Mouse (Mus musculus) hindbrain, embryonic 12.5 days (tissue): ENCODE results near the gene Hoxa7. TPM values are rescaled to one million over a fixed set of nuclear protein-coding genes. Genes with fewer than 3 reads are reported as not detected.

Experiments used
- ATAC-seq: fragments of 200-750 bp; cut with Nextera tagmentation; 2 replicates; pipeline ENCODE4 v1.8.0; 2017; ENCODE audit warnings: moderate TSS enrichment; ENCODE audit not compliant: low FRiP score
- H3K27ac ChIP-seq: fragments of 300-500 bp; sonication (generic); 2 replicates; pipeline ENCODE4 v1.5.1; 2016; ENCODE audit warnings: mild to moderate bottlenecking
- H3K27me3 ChIP-seq: fragments of 300-500 bp; sonication (generic); 2 replicates; pipeline ENCODE4 v1.6.1; 2016; ENCODE audit warnings: mild to moderate bottlenecking
- H3K36me3 ChIP-seq: fragments of 300-500 bp; sonication (generic); 2 replicates; pipeline ENCODE4 v1.6.1; 2016; ENCODE audit warnings: mild to moderate bottlenecking
- H3K4me1 ChIP-seq: fragments of 300-500 bp; sonication (generic); 2 replicates; pipeline ENCODE4 v1.6.1; 2016
- H3K4me2 ChIP-seq: fragments of 300-500 bp; sonication (generic); replicated peaks from 2 replicates; pipeline ENCODE4 v1.6.1; 2016; ENCODE audit warnings: mild to moderate bottlenecking
- H3K4me3 ChIP-seq: fragments of 300-500 bp; sonication (generic); 2 replicates; pipeline ENCODE4 v1.5.1; 2016; ENCODE audit warnings: mild to moderate bottlenecking
- H3K9ac ChIP-seq: fragments of 300-500 bp; sonication (generic); 2 replicates; pipeline ENCODE4 v1.6.1; 2016; ENCODE audit warnings: mild to moderate bottlenecking, moderate library complexity
- H3K9me3 ChIP-seq: fragments of 300-500 bp; sonication (generic); replicated peaks from 2 replicates; pipeline ENCODE4 v1.6.1; 2016; ENCODE audit warnings: mild to moderate bottlenecking
- WGBS: fragments of 180-500 bp; shearing (Covaris S2); methylation state at CpG from one replicate; pipeline ENCODE4 v1.1.7; 2016; 5-methylcytosine and 5-hydroxymethylcytosine counted together
- polyA plus RNA-seq: library from polyadenylated mRNA; unstranded; fragments of >200 nt; fragmentation: Nextera tagmentation; extraction: Ambion mirVana; gene quantifications from 2 replicates; pipeline ENCODE4 v1.2.1, GENCODE M21; 2016

Gene Hoxa7
- polyA plus RNA-seq, 1 experiment from 2014 or later, result 0.79 TPM

DNA sequence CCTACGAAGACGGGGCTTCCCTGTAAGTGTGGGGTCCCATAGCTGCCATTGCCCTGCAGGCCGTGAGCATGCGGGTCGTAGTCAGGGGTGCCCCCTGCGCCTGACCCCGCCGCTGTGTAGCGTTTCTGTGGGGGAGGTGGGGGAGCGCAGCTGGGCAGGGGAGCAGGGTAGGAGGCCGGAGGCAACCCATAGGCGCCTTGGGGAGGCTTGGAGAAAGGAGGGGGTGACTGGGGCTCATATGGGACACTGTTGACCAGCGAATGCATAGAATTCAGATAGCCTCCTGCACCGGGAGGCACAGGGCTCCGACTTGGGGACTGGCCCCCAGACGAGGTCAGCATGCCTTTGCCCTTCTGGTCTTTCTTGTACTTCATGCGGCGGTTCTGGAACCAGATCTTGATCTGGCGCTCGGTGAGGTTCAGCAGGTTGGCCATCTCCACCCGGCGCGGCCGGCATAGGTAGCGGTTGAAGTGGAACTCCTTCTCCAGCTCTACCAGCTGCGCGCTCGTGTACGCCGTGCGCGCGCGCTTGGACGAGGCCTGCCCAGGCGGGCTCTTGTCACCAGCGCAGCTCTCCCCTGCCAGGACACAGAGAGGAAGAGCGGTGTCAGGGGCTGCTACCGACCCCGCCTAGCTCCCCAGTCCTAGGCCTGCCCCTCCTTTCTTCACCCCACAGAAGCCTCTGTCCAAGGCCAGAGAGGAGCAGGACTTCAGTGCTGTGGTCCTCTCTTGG lies 51.3 kb downstream of the Hoxa7 start:
- no peaks in the 10 kb centered on the region for H3K9me3 ChIP-seq
- 1% methylated on average over 40 of the region's 40 CpGs for WGBS
- ATAC-seq, result 0 out of 2 replicates have a peak, but pooled peaks have one; percentile 5
- peak overlapping the region; percentile 97 for H3K9ac ChIP-seq
- H3K36me3 ChIP-seq, result no peaks in the 10 kb centered on the region
- peak overlapping the region; percentile 88 for H3K4me2 ChIP-seq
- peak overlapping the region; percentile 66 for H3K4me3 ChIP-seq
- peaks cover 27% of the 10 kb centered on the region for H3K4me1 ChIP-seq
- peaks cover 72% of the 10 kb centered on the region for H3K27me3 ChIP-seq
- H3K27ac ChIP-seq, result peak overlapping the region; percentile 99

DNA sequence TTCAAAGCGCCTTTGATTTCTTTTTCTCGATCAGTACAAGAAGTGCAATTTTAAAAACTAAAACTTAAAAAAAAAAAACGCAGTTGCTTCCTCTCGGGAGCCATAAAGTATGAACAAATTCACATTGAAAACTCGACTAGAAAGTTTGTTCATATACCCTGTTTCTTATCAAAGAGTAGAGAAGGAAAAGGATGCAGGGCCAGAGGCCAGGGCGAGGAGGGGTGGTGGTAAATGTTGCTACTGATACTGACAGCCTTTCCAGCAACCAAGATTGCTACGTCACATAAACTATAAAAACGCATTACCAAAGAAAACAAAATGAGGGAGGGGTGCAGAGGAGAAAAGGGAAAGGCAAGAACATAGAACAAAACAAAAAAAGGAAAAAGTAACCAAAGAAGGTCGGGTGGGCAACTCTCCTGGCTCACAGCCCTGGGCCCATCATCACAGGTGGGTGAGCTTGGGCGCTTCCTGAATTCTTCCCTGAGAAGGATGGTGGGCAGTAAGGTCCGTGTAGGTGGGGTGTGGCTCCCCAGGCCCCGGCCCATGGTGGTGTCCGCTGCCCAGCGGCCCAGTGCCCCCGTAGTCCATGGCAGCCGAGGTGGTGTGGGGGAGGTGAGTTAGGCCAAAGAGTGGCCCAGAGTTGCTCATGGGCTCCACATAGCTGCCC lies 52.0 kb downstream of the Hoxa7 start:
- H3K9ac ChIP-seq, result peak overlapping the region; percentile 97
- H3K4me2 ChIP-seq, result peak overlapping the region; percentile 88
- ATAC-seq, result no peak
- peaks cover 71% of the 10 kb centered on the region for H3K27me3 ChIP-seq
- peak overlapping the region; percentile 66 for H3K4me3 ChIP-seq
- H3K36me3 ChIP-seq, result no peaks in the 10 kb centered on the region
- peak overlapping the region; percentile 99 for H3K27ac ChIP-seq
- WGBS, result 6% methylated on average over 16 of the region's 16 CpGs
- H3K9me3 ChIP-seq, result no peaks in the 10 kb centered on the region
- H3K4me1 ChIP-seq, result peaks cover 27% of the 10 kb centered on the region

DNA sequence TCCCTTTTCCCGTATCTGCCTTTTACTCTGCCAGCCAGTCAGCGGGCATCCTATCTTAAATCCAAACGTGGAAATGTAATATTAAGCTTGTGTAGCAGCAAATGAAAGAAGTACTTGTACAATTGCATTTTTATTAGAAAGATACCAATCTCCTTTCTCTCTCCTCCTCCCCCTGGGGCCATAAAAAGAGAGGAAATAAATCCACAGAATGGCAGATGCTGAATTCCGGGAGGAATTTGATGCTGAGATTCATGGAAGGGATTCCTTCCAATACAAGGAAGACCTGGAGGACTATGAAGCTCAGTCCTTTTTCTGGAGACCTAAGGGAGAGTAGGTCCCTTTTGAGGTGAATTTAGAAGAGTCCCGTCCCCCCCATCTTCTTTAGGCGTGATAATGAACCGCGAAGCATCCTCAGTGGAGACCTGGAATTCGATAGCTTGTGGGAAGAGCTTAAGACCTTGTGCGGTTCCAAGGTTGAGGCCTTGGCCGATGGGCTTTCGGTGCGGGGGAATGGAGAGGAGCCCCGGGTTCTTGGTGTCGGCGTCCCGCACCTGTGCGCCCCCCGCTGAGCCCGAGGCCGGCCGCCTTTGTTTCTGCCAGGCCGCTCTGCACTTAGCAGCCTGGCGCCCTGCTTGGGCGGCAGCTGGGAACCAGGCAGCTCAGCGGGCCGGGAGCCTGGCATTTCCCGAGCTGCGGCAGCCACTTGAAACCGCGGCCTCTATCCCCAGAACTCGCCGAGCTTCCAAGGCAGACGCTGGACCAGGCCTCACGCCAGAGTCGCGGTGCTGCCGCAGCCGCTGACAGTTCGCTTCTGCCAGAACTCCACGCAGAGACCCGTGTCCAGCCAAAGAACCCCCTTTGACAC lies 53.2 kb downstream of the Hoxa7 start:
- peak overlapping the region; percentile 66 for H3K4me3 ChIP-seq
- peaks cover 27% of the 10 kb centered on the region for H3K4me1 ChIP-seq
- no peak for ATAC-seq
- H3K27me3 ChIP-seq, result peaks cover 72% of the 10 kb centered on the region
- H3K27ac ChIP-seq, result peak overlapping the region; percentile 99
- peak overlapping the region; percentile 97 for H3K9ac ChIP-seq
- no peaks in the 10 kb centered on the region for H3K9me3 ChIP-seq
- no peaks in the 10 kb centered on the region for H3K36me3 ChIP-seq
- H3K4me2 ChIP-seq, result peak overlapping the region; percentile 88
- under 1% methylated on average over 41 of the region's 42 CpGs for WGBS

- H3K9ac ChIP-seq, result peak overlapping the region; percentile 97
- H3K27me3 ChIP-seq, result peaks cover 69% of the 10 kb centered on the region
- no peak for ATAC-seq
- peaks cover 27% of the 10 kb centered on the region for H3K4me1 ChIP-seq
- H3K36me3 ChIP-seq, result no peaks in the 10 kb centered on the region
- H3K4me2 ChIP-seq, result peak overlapping the region; percentile 88
- peak overlapping the region; percentile 99 for H3K27ac ChIP-seq
- peak overlapping the region; percentile 66 for H3K4me3 ChIP-seq
- H3K9me3 ChIP-seq, result no peaks in the 10 kb centered on the region
- under 1% methylated on average over 14 of the region's 14 CpGs for WGBS
These were observed 53.9 kb downstream of the Hoxa7 start for GRCm38 (mm10) chr6:52167736-52168161.

GRCm38 (mm10) chr6:52167176-52167575 lies 54.5 kb downstream of the Hoxa7 start:
- no peaks in the 10 kb centered on the region for H3K36me3 ChIP-seq
- peak overlapping the region; percentile 88 for H3K4me2 ChIP-seq
- H3K4me1 ChIP-seq, result peaks cover 23% of the 10 kb centered on the region
- H3K27ac ChIP-seq, result peak overlapping the region; percentile 99
- H3K9me3 ChIP-seq, result no peaks in the 10 kb centered on the region
- no peak for ATAC-seq
- WGBS, result 8% methylated on average over 1 of the region's 1 CpGs
- H3K9ac ChIP-seq, result peak overlapping the region; percentile 97
- H3K27me3 ChIP-seq, result peaks cover 63% of the 10 kb centered on the region
- H3K4me3 ChIP-seq, result peak overlapping the region; percentile 66

- Histone ChIP-seq H3K4me3 (peak overlapping the region; percentile 66), H3K9me3 (no peaks in the 10 kb centered on the region), H3K36me3 (no peaks in the 10 kb centered on the region), H3K27me3 (peaks cover 57% of the 10 kb centered on the region), H3K27ac (peak overlapping the region; percentile 99), H3K4me2 (peak overlapping the region; percentile 88), H3K9ac (peak overlapping the region; percentile 97), H3K4me1 (peaks cover 17% of the 10 kb centered on the region)
- 4% methylated on average over 4 of the region's 4 CpGs for WGBS
- no peak for ATAC-seq
These were observed 55.1 kb downstream of the Hoxa7 start for GRCm38 (mm10) chr6:52166431-52167077.

DNA sequence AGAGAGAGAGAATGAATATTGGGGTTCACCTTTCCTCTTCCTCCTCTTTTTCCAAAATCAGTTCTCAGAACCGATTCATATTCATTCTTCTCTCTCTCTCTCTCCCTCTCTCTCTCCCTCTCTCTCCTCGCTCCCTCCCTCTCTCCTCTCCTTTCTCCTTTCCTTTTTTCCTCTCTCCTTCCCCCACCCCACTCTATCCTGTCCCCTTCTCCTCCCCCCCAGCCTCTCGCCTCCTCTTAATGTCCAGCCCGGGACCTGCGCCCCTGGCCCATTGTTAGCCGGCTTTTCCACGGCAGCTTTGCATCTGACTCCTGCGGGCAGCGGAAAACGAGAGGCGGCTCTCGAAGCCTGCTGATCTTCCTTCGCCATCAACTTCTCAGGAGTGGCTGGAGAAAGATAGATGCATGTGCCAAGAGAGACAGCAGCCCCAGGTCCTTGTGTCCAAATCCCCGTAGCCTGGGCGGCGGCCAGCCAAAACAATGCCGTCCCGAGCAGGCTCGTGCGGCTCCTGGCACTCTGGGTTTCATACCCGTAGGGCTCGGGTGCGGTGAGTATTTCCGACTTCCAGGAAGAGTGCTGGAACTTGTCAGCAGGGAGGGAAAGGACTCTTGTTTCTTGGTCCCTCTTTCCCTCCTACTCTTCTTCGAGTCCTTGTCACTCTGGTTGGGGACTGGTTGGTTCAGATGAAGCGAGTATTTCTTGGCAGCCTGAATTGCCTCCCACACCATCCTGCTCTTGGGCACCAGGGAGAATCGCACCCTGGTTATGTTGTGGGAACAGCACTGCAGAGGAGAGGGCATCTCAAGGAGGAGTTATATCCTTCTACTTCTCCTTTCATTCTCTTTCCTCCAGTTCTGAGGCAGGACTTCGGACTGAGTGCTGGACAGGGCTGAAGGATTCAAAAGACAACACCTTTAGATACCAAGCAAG lies 55.9 kb downstream of the Hoxa7 start:
- Histone ChIP-seq H3K9ac (peak overlapping the region; percentile 97), H3K4me1 (peaks cover 8% of the 10 kb centered on the region), H3K27me3 (peaks cover 49% of the 10 kb centered on the region), H3K9me3 (no peaks in the 10 kb centered on the region), H3K27ac (peak overlapping the region; percentile 99), H3K4me2 (peak overlapping the region; percentile 88), H3K36me3 (no peaks in the 10 kb centered on the region), H3K4me3 (peak overlapping the region; percentile 66)
- no peak for ATAC-seq
- WGBS, result 1% methylated on average over 28 of the region's 28 CpGs

DNA sequence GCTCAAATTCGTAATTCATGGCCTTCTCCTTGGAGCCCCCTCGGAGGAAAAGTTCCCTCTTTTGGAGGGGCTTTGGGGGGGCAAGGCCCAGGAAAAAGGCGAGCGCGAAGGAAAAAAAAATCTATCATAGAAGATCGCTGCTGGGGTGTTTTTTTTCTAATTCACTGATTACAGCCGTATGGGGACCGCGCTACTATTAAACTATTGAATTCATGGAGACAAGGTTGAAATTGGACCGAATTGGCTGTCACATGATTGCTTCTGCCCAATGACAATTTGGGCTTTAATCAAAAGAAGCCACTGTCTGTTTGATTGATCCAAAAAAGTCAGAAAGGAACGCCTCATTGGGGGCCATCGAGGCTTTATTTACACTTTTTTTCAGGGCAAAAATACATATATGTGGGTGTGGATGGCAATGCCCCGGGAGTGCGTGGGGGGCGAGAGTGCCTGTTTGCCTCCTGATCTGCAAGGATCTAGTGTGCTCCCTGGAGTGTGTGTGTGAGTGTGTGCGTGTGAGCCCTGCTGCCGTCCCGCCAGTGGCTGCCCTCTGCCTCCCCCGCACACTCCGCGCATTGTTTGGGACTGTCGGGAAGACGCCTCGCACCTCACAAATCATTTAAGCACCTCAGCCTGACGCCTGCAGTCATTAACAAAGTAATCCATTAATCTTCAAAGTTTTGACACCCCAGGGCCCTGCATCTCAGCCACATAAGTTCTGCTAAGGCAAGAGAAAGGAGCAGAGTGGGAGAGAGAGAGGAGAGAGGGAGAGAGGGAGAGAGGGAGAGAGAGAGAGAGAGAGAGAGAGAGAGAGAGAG lies 56.8 kb downstream of the Hoxa7 start, which contains the start of gene Hoxa2:
Gene Hoxa2 (minus strand): TSS at position 206 of the 815 bp plus-strand sequence.
- Histone ChIP-seq H3K4me1 (peaks cover 7% of the 10 kb centered on the region), H3K4me2 (peak within 1 kb of the TSS; percentile 88), H3K27ac (peak within 1 kb of the TSS; percentile 99), H3K9ac (peak within 1 kb of the TSS; percentile 97), H3K36me3 (no peaks in the 10 kb centered on the region), H3K27me3 (peaks cover 49% of the 10 kb centered on the region), H3K4me3 (peak within 1 kb of the TSS; percentile 66), H3K9me3 (no peaks in the 10 kb centered on the region)
- under 1% methylated on average over 25 of the region's 25 CpGs for WGBS
- ATAC-seq, result peak; percentile 77
